Mouse (Mus musculus) lung, adult 2 months (tissue): ENCODE results near the gene Ppp1r9b.

ENCODE experiments used
- CTCF ChIP-seq: fragments of 200-500 bp; IDR thresholded peaks from 2 replicates; pipeline ENCODE4 v1.5.1; 2011; ENCODE audit warnings: mild to moderate bottlenecking, low read length, control low read depth; ENCODE audit not compliant: insufficient read depth
- POLR2A ChIP-seq: fragments of 200-500 bp; IDR thresholded peaks from 2 replicates; pipeline ENCODE4 v1.6.1; 2011; ENCODE audit warnings: low read depth, mild to moderate bottlenecking, control low read depth, low read length, borderline replicate concordance; ENCODE audit errors: extremely low read depth

DNA sequence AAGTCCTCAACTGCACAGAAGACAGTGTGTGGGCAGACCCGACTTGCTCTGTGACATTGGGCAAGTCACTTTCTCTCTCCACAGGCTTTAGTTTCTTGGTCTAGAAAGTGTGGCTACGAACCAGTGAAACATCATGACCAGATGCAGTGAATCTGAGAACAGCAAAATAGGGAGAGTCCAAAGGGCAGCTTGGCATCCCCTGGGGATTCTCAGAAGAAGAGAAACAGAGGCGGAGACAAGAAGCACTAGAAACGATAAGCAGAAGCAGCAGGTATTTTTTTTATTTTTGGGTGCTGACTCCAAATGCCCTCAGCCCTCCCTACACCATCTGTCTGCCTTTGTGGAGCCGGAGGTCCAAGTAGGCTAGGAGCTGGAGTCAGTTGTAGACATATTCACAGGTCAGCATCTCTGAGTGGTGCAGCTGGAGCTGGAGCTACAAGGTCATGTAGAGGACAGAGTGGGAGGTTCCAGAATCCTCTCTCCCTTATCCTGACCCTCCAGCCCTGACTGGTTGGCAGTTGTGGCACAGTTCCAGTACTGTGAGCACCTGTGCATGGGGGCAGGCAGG, 28.2 kb upstream of the Ppp1r9b start:
- TF ChIP-seq POLR2A (no peak), CTCF (no peak)
